Mouse (Mus musculus): Measurements from ENCODE around the gene Capzb. TPM values are rescaled to one million over a fixed set of nuclear protein-coding genes. Genes with fewer than 3 reads are reported as not detected.

The Capzb gene
- 193 and 208 TPM in 2 replicates for polyA plus RNA-seq (2012)

GRCm38 (mm10) chr4:139192499-139193175 lies at the start of gene Capzb:
Capzb (plus strand) TSS chr4:139192899.

GRCm38 (mm10) chr4:139310171-139310898 lies 117.6 kb downstream of the Capzb start, which contains the start of the genes Pqlc2 and Akr7a5:
Pqlc2 (minus strand) TSS chr4:139310708.
Akr7a5 (plus strand) TSS chr4:139310744.

Other genes with a start within 250 kb of the Capzb start
- gene Rnf186, start 225.8 kb upstream of the Capzb start, polyA plus RNA-seq (2012): not detected in 2 replicates
- 13.6 and 16.8 TPM in 2 replicates for gene Tmco4, start 220.0 kb upstream of the Capzb start, polyA plus RNA-seq (2012)
- not detected in 2 replicates for gene Htr6, start 117.3 kb upstream of the Capzb start, polyA plus RNA-seq (2012)
- gene Nbl1, start 99.9 kb upstream of the Capzb start, polyA plus RNA-seq (2012): 0.37 and 0.63 TPM in 2 replicates
- 17.2 and 19.9 TPM in 2 replicates for gene Minos1, start 61.8 kb upstream of the Capzb start, polyA plus RNA-seq (2012)
- gene Pqlc2, start 117.8 kb downstream of the Capzb start, polyA plus RNA-seq (2012): 3.1 and 4.3 TPM in 2 replicates
- 52.2 and 56.8 TPM in 2 replicates for gene Akr7a5, start 117.8 kb downstream of the Capzb start, polyA plus RNA-seq (2012)
- 70.4 and 88.0 TPM in 2 replicates for gene Mrto4, start 159.7 kb downstream of the Capzb start, polyA plus RNA-seq (2012)
- gene Emc1, start 159.7 kb downstream of the Capzb start, polyA plus RNA-seq (2012): 4.5 and 6.7 TPM in 2 replicates
- 58.8 and 87.5 TPM in 2 replicates for gene Ubr4, start 159.7 kb downstream of the Capzb start, polyA plus RNA-seq (2012)